Mouse (Mus musculus): ENCODE data around the gene Sh3gl3. TPM values are rescaled to one million over a fixed set of nuclear protein-coding genes. Genes with fewer than 3 reads are reported as not detected.

Sh3gl3 gene
- polyA plus RNA-seq, 1 experiment from 2014 or later, result 10.2 TPM

DNA sequence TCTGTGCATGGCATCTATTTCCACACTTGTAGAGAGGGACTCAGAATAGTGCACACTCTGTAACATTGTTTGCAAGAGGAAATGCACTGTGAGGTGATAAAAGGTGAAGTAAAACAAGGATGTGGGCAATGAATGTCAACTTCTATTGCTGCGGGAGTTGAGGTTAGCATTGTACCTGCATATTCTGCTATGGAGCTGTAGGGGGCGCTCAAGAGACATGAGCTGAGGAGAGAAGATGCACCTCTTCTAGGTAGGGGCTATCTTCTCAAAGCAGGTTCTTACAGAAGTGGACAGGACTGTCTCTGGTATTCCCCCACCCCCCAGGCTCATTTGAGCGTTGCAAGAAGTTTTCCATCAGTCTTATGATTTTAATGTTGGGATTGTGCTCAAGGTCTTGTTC, 165.6 kb downstream of the Sh3gl3 start:
- Histone ChIP-seq H3K4me1 (peaks cover 18% of the 10 kb centered on the region), H3K27ac (no peak overlapping the region), H3K36me3 (no peaks in the 10 kb centered on the region), H3K9ac (no peak overlapping the region), H3K27me3 (replicated peaks) (peaks cover 46% of the 10 kb centered on the region), H3K4me3 (replicated peaks) (no peak overlapping the region), H3K4me2 (no peak overlapping the region), H3K9me3 (no peaks in the 10 kb centered on the region)
- WGBS, result 53% methylated on average over 3 of the region's 3 CpGs
- no peak for ATAC-seq (ENCODE audit: insufficient read depth, low FRiP score, low read depth)

DNA sequence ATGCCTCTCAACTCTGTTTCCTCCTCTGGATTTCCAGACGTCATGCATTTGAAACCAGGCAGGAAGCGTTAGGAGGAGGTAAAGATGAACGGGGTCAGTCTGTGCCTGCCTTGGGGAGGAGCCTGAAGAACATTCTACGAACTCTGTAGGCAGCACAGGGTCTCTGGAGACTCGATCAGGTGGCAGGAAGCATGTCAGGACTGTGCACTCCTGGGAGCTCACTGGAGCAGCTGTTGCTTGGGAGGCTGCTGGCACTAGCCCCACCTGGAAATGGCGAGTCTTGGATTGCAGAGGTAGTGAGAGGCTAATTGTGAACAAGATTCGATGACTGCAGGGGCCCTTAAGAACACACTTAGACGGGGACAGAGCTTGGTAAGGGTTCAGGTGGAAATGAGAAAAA, 167.8 kb downstream of the Sh3gl3 start:
- H3K27ac ChIP-seq, result no peak overlapping the region
- ATAC-seq (ENCODE audit: insufficient read depth, low FRiP score, low read depth), result no peak
- WGBS, result 39% methylated on average over 8 of the region's 8 CpGs

DNA sequence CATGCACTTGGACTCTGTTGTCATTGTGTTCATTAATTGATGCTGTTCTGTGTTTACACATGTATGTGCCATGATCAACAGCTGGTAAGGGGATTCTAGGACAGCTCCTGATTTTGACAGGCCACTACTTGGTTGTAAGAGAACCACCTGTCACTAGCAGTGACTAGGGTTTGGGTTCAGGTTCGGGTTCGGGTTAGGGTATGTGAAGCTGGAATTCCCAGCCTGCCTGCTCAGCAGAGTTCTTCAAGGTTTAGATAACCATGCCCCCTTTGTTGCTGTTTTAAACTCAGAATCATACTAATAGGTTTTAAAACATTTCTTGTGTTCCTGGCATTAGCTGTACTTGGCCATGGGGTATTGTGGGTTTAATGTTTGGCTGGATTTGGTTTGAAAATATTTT, 173.1 kb downstream of the Sh3gl3 start:
- H3K9ac ChIP-seq, result no peak overlapping the region
- no peak for ATAC-seq (ENCODE audit: insufficient read depth, low FRiP score, low read depth)
- H3K4me2 ChIP-seq, result no peak overlapping the region
- H3K27ac ChIP-seq, result no peak overlapping the region
- H3K9me3 ChIP-seq, result no peaks in the 10 kb centered on the region
- no peak overlapping the region for H3K4me3 ChIP-seq (replicated peaks)
- H3K4me1 ChIP-seq, result no peaks in the 10 kb centered on the region
- H3K36me3 ChIP-seq, result no peaks in the 10 kb centered on the region
- 64% methylated on average over 2 of the region's 2 CpGs for WGBS
- no peaks in the 10 kb centered on the region for H3K27me3 ChIP-seq (replicated peaks)

More for the DNA sequence above, 167.8 kb downstream of the Sh3gl3 start:
- Histone ChIP-seq H3K9ac (no peak overlapping the region), H3K9me3 (no peaks in the 10 kb centered on the region), H3K27me3 (replicated peaks) (peaks cover 23% of the 10 kb centered on the region), H3K36me3 (no peaks in the 10 kb centered on the region), H3K4me3 (replicated peaks) (no peak overlapping the region), H3K4me2 (no peak overlapping the region), H3K4me1 (0 out of 2 replicates have a peak, but pooled peaks cover 5% of the 10 kb centered on the region)

GRCm38 (mm10) chr7:82349796-82350195, 176.2 kb downstream of the Sh3gl3 start:
- H3K27ac ChIP-seq, result no peak overlapping the region
- H3K4me1 ChIP-seq, result no peaks in the 10 kb centered on the region
- H3K4me2 ChIP-seq, result no peak overlapping the region
- no peaks in the 10 kb centered on the region for H3K27me3 ChIP-seq (replicated peaks)
- no peaks in the 10 kb centered on the region for H3K36me3 ChIP-seq
- no peak overlapping the region for H3K9ac ChIP-seq
- WGBS, result 44% methylated on average over 7 of the region's 7 CpGs
- ATAC-seq (ENCODE audit: insufficient read depth, low FRiP score, low read depth), result no peak
- H3K4me3 ChIP-seq (replicated peaks), result no peak overlapping the region
- no peaks in the 10 kb centered on the region for H3K9me3 ChIP-seq

DNA sequence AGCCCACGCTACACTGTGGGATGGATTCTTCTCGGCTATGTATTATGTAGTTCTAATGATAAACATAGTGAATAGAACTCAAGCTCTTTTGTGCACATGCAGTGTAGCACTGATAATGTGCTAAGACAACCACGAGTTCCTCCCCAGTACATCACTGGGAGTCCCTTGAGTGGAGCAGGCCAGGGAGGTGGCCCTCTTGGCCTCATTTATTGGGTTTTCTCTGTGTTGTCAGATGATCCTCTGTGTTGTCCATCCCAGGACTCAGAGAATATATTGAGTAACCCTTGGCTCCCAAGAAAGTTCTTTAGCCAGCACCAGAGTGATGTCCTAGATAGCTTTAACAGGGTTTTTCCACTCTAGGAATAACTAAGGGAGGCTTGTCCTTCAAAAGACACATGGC, 176.8 kb downstream of the Sh3gl3 start:
- no peak for ATAC-seq (ENCODE audit: insufficient read depth, low FRiP score, low read depth)
- Histone ChIP-seq H3K4me2 (no peak overlapping the region), H3K4me1 (no peaks in the 10 kb centered on the region), H3K9me3 (no peaks in the 10 kb centered on the region), H3K36me3 (no peaks in the 10 kb centered on the region), H3K9ac (no peak overlapping the region), H3K27me3 (replicated peaks) (no peaks in the 10 kb centered on the region), H3K27ac (no peak overlapping the region), H3K4me3 (replicated peaks) (no peak overlapping the region)
- WGBS, result 74% methylated on average over 3 of the region's 3 CpGs

Other genes starting within 250 kb of the Sh3gl3 start
- 12.0 and 12.4 TPM in 2 replicates for gene Hdgfl3, start 239.4 kb upstream of the Sh3gl3 start, polyA plus RNA-seq (2015; fragmentation: Nextera tagmentation; extraction: Ambion mirVana)
- gene Bnc1, start 181.5 kb upstream of the Sh3gl3 start, polyA plus RNA-seq (2015; fragmentation: Nextera tagmentation; extraction: Ambion mirVana), result 3.8 and 4.0 TPM in 2 replicates
- 1.1 and 1.3 TPM in 2 replicates for gene Adamtsl3, start 161.9 kb downstream of the Sh3gl3 start, polyA plus RNA-seq (2015; fragmentation: Nextera tagmentation; extraction: Ambion mirVana)

All from stomach, embryonic 15.5 days (tissue).